Mouse (Mus musculus): ENCODE data around the gene Zfp28. TPM values are rescaled to one million over a fixed set of nuclear protein-coding genes. Genes with fewer than 3 reads are reported as not detected.
"Not testable (repeated sequence)": the region's sequence is repeated elsewhere in the genome, so short reads cannot be mapped to it uniquely, and the experiment has no call there.

Gene Zfp28
- polyA plus RNA-seq, 1 experiment from 2014 or later: 12.4 TPM

GRCm38 (mm10) chr7:6367185-6367584, 15.9 kb upstream of the Zfp28 start:
- no peak for ATAC-seq
- WGBS: 91% methylated on average over 5 of the region's 5 CpGs
- Histone ChIP-seq H3K27ac (no peak overlapping the region), H3K27me3 (no peaks in the 10 kb centered on the region), H3K4me3 (no peak overlapping the region), H3K4me1 (peaks cover 11% of the 10 kb centered on the region), H3K9ac (no peak overlapping the region), H3K4me2 (no peak overlapping the region), H3K9me3 (replicated peaks) (no peaks in the 10 kb centered on the region), H3K36me3 (ENCODE audit: poor library complexity, severe bottlenecking) (no peaks in the 10 kb centered on the region)

- H3K36me3 ChIP-seq (ENCODE audit: poor library complexity, severe bottlenecking); ATAC-seq; H3K4me2 ChIP-seq; H3K27me3 ChIP-seq; H3K4me3 ChIP-seq; H3K27ac ChIP-seq; H3K9ac ChIP-seq; H3K9me3 ChIP-seq (replicated peaks): not testable (repeated sequence)
- 82% methylated on average over 5 of the region's 5 CpGs for WGBS
- H3K4me1 ChIP-seq: peaks cover 11% of the 10 kb centered on the region
These were observed 14.9 kb upstream of the Zfp28 start for GRCm38 (mm10) chr7:6368146-6368545.

GRCm38 (mm10) chr7:6369460-6369859, 13.6 kb upstream of the Zfp28 start:
- Histone ChIP-seq H3K9ac (no peak overlapping the region), H3K4me1 (peaks cover 2% of the 10 kb centered on the region; the same call in 1 of the 2 replicates), H3K27ac (no peak overlapping the region), H3K27me3 (no peaks in the 10 kb centered on the region), H3K36me3 (ENCODE audit: poor library complexity, severe bottlenecking) (no peaks in the 10 kb centered on the region), H3K9me3 (replicated peaks) (no peaks in the 10 kb centered on the region), H3K4me3 (no peak overlapping the region), H3K4me2 (no peak overlapping the region)
- no peak for ATAC-seq
- WGBS: 90% methylated on average over 3 of the region's 3 CpGs

- 93% methylated on average over 3 of the region's 3 CpGs for WGBS
- no peaks in the 10 kb centered on the region; the same call in 1 of the 2 replicates for H3K36me3 ChIP-seq (ENCODE audit: poor library complexity, severe bottlenecking)
- ATAC-seq: no peak
- no peak overlapping the region for H3K4me3 ChIP-seq
- H3K9me3 ChIP-seq (replicated peaks): no peaks in the 10 kb centered on the region
- no peaks in the 10 kb centered on the region for H3K4me1 ChIP-seq
- H3K4me2 ChIP-seq: no peak overlapping the region
- H3K27ac ChIP-seq: no peak overlapping the region
- H3K27me3 ChIP-seq: no peaks in the 10 kb centered on the region
- no peak overlapping the region for H3K9ac ChIP-seq
These were observed 10.1 kb upstream of the Zfp28 start for GRCm38 (mm10) chr7:6372993-6373392.

- H3K4me2 ChIP-seq: no peak overlapping the region
- 94% methylated on average over 8 of the region's 8 CpGs for WGBS
- H3K9me3 ChIP-seq (replicated peaks): no peaks in the 10 kb centered on the region; the same call in 1 of the 2 replicates
- no peak for ATAC-seq
- no peak overlapping the region for H3K27ac ChIP-seq
- no peaks in the 10 kb centered on the region for H3K27me3 ChIP-seq
- no peak overlapping the region for H3K9ac ChIP-seq
- H3K36me3 ChIP-seq (ENCODE audit: poor library complexity, severe bottlenecking): peaks cover 11% of the 10 kb centered on the region
- peaks cover 11% of the 10 kb centered on the region for H3K4me1 ChIP-seq
- no peak overlapping the region for H3K4me3 ChIP-seq
These were observed 4.7 kb upstream of the Zfp28 start for GRCm38 (mm10) chr7:6378441-6378840.

- no peaks in the 10 kb centered on the region for H3K27me3 ChIP-seq
- ATAC-seq: no peak
- H3K27ac ChIP-seq: no peak overlapping the region
- no peak overlapping the region for H3K4me3 ChIP-seq
- H3K36me3 ChIP-seq (ENCODE audit: poor library complexity, severe bottlenecking): peaks cover 11% of the 10 kb centered on the region
- no peaks in the 10 kb centered on the region; the same call in 1 of the 2 replicates for H3K9me3 ChIP-seq (replicated peaks)
- peaks cover 24% of the 10 kb centered on the region for H3K4me1 ChIP-seq
- WGBS: 93% methylated on average over 2 of the region's 2 CpGs
- no peak overlapping the region for H3K4me2 ChIP-seq
- no peak overlapping the region for H3K9ac ChIP-seq
These were observed 1.7 kb upstream of the Zfp28 start for GRCm38 (mm10) chr7:6381431-6381830.

GRCm38 (mm10) chr7:6384011-6384410, 916 bp downstream of the Zfp28 start:
- no peak for ATAC-seq
- Histone ChIP-seq H3K9me3 (replicated peaks) (no peaks in the 10 kb centered on the region; the same call in 1 of the 2 replicates), H3K27me3 (no peaks in the 10 kb centered on the region), H3K4me3 (peak overlapping the region; percentile 70), H3K4me2 (peak overlapping the region; percentile 86), H3K9ac (peak overlapping the region; percentile 80; the same call in 1 of the 2 replicates), H3K4me1 (peaks cover 24% of the 10 kb centered on the region), H3K27ac (no peak overlapping the region), H3K36me3 (ENCODE audit: poor library complexity, severe bottlenecking) (peaks cover 18% of the 10 kb centered on the region)
- 77% methylated on average over 8 of the region's 8 CpGs for WGBS

- ATAC-seq: no peak
- 98% methylated on average over 8 of the region's 8 CpGs for WGBS
- Histone ChIP-seq H3K27me3 (no peaks in the 10 kb centered on the region), H3K27ac (no peak overlapping the region), H3K4me1 (peaks cover 22% of the 10 kb centered on the region), H3K9me3 (replicated peaks) (no peaks in the 10 kb centered on the region), H3K36me3 (ENCODE audit: poor library complexity, severe bottlenecking) (peaks cover 45% of the 10 kb centered on the region), H3K4me3 (no peak overlapping the region), H3K4me2 (no peak overlapping the region), H3K9ac (no peak overlapping the region)
These were observed 3.9 kb downstream of the Zfp28 start for GRCm38 (mm10) chr7:6386995-6387394.

- WGBS: 88% methylated on average over 5 of the region's 5 CpGs
- H3K27ac ChIP-seq: no peak overlapping the region
- no peaks in the 10 kb centered on the region for H3K9me3 ChIP-seq (replicated peaks)
These were observed 5.9 kb downstream of the Zfp28 start for GRCm38 (mm10) chr7:6388971-6389370.

GRCm38 (mm10) chr7:6389449-6389848, 6.4 kb downstream of the Zfp28 start:
- Histone ChIP-seq H3K9ac (no peak overlapping the region), H3K9me3 (replicated peaks) (no peaks in the 10 kb centered on the region), H3K4me3 (no peak overlapping the region), H3K27ac (no peak overlapping the region), H3K4me1 (peaks cover 2% of the 10 kb centered on the region; the same call in 1 of the 2 replicates), H3K27me3 (no peaks in the 10 kb centered on the region), H3K36me3 (ENCODE audit: poor library complexity, severe bottlenecking) (peaks cover 69% of the 10 kb centered on the region), H3K4me2 (no peak overlapping the region)
- 75% methylated on average over 5 of the region's 5 CpGs for WGBS
- ATAC-seq: no peak

More at GRCm38 (mm10) chr7:6388971-6389370, 5.9 kb downstream of the Zfp28 start:
- no peak overlapping the region for H3K9ac ChIP-seq
- no peaks in the 10 kb centered on the region for H3K27me3 ChIP-seq
- peaks cover 65% of the 10 kb centered on the region for H3K36me3 ChIP-seq (ENCODE audit: poor library complexity, severe bottlenecking)
- peaks cover 7% of the 10 kb centered on the region for H3K4me1 ChIP-seq
- H3K4me3 ChIP-seq: no peak overlapping the region
- ATAC-seq: no peak
- H3K4me2 ChIP-seq: no peak overlapping the region

GRCm38 (mm10) chr7:6397996-6398975, 15.2 kb downstream of the Zfp28 start, which contains the start of gene Smim17:
TSS of gene Smim17 (plus strand) at chr7:6398715.
- Histone ChIP-seq H3K4me1 (peaks cover 11% of the 10 kb centered on the region; the same call in 1 of the 2 replicates), H3K27ac (peak within 1 kb of the TSS; percentile 0; the same call in 1 of the 2 replicates), H3K4me2 (peak within 1 kb of the TSS; percentile 72), H3K4me3 (peak within 1 kb of the TSS; percentile 48), H3K36me3 (ENCODE audit: poor library complexity, severe bottlenecking) (peaks cover 25% of the 10 kb centered on the region), H3K27me3 (no peaks in the 10 kb centered on the region), H3K9ac (peak within 1 kb of the TSS; percentile 71), H3K9me3 (replicated peaks) (no peaks in the 10 kb centered on the region)
- 28% methylated on average over 25 of the region's 25 CpGs for WGBS
- peak; percentile 94 for ATAC-seq

- H3K36me3 ChIP-seq (ENCODE audit: poor library complexity, severe bottlenecking): no peaks in the 10 kb centered on the region
- no peaks in the 10 kb centered on the region for H3K9me3 ChIP-seq (replicated peaks)
- no peak within 1 kb of the TSS for H3K4me3 ChIP-seq
- WGBS: 1% methylated on average over 17 of the region's 17 CpGs
- H3K4me2 ChIP-seq: no peak within 1 kb of the TSS
- no peaks in the 10 kb centered on the region for H3K4me1 ChIP-seq
- no peak within 1 kb of the TSS for H3K9ac ChIP-seq
- H3K27ac ChIP-seq: no peak within 1 kb of the TSS
- ATAC-seq: peak; percentile 82
- H3K27me3 ChIP-seq: no peaks in the 10 kb centered on the region
These were observed 26.9 kb downstream of the Zfp28 start, which contains the start of gene Gm20715 for GRCm38 (mm10) chr7:6410043-6410442. TSS of gene Gm20715 (plus strand) at chr7:6410277.
